Mouse (Mus musculus): ENCODE measurements at regions not wholly inside any gene's neighbourhood (a gene's known extent, or its start where the extent isn't known, plus 50 kb on each side); places are given as distances from the start of the nearest gene placed in this dataset.
A peak's percentile ranks its signal among the peaks of the same experiment; 100 is the strongest.

DNA sequence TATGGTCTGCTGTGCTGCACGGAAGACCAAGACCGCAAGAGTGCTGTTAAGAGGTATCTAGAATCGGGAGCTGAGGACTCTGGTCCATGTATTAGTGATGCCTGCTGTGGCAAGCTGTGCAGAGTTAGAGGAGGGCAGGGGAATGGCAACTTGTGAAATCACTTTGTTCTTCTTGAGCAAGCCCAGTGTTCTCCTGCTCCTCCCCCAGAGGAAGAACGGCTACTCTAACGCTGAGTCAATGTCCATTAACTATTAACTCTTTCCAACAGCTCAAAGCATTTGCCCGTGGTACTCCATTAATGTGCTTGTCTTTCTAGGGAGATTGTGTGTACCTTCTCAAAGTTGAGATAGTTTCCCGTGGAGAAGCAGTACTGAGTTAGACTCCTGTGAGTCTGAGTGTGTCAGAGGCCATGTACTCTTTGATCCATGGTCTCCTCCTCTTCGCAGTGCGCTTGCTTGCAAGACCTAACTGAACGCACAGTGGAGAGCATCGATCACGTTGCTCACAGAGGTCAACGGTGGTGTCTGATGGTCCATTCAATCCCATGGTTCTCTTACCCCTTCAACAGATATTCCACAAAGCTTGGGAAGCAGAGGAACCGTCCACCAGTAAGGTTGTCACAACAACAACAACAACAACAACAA lies 542.7 kb downstream of the Ccdc171 start:
- Histone ChIP-seq H3K9ac (ENCODE audit: low read length) (no peak overlapping the region), H3K27me3 (replicated peaks; ENCODE audit: control insufficient read depth, insufficient read depth, low read length) (no peaks in the 10 kb centered on the region), H3K4me1 (replicated peaks; ENCODE audit: control insufficient read depth, insufficient read depth, low read length) (peaks cover 51% of the 10 kb centered on the region), H3K27ac (ENCODE audit: low read depth) (no peak overlapping the region), H3K36me3 (ENCODE audit: control insufficient read depth, insufficient read depth, low read length) (no peaks in the 10 kb centered on the region), H3K4me2 (ENCODE audit: low read length) (no peak overlapping the region), H3K9me3 (ENCODE audit: control insufficient read depth, low read length) (no peaks in the 10 kb centered on the region), H3K4me3 (ENCODE audit: low read depth, low read length) (no peak overlapping the region)
- 79% methylated on average over 14 of the region's 14 CpGs for WGBS
- ATAC-seq (replicated peaks; ENCODE audit: low FRiP score, low TSS enrichment, low read depth) (no peak), DNase-seq (ENCODE audit: low spot score) (no peak)

DNA sequence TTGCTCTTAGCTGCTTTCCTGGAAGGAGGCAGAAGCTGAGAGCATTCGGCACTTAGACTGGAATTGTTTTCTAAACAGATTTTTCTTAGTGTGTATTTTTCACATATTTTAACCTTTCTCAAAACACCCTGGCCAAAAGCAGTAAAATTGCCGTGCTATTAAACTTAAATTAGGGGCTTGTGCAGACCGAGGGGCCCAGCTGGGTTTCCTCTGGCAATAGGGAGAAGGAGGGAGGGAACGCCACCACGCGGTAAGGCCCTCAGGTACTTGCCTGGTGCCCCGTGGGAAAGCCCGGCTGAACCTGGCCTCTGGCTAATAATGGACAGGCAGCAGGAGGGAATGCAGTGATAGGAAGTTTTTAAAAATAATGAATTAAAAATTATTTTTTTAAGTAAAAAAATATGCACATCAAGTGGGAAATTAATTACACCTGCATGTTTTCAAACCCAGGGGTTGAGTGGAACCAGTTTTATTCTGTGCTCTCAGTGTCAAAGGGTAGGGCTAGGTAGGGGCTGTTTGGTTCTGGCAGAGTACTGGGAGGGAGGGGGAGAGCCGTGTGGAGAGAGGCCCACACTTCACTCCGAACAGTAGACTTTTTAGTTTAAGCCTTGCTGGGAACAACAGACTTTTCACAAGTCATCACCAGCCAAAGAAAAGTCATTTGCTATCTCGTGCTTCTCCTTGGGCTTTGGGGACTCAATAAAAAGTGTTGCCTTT lies 543.8 kb downstream of the Ccdc171 start:
- no peak overlapping the region for H3K4me2 ChIP-seq (ENCODE audit: low read length)
- H3K27ac ChIP-seq (ENCODE audit: low read depth), result no peak overlapping the region
- no peak overlapping the region for H3K9ac ChIP-seq (ENCODE audit: low read length)
- DNase-seq (ENCODE audit: low spot score), result no peak
- no peak overlapping the region for H3K4me3 ChIP-seq (ENCODE audit: low read depth, low read length)
- no peaks in the 10 kb centered on the region for H3K36me3 ChIP-seq (ENCODE audit: control insufficient read depth, insufficient read depth, low read length)
- ATAC-seq (replicated peaks; ENCODE audit: low FRiP score, low TSS enrichment, low read depth), result no peak
- peaks cover 43% of the 10 kb centered on the region for H3K4me1 ChIP-seq (replicated peaks; ENCODE audit: control insufficient read depth, insufficient read depth, low read length)
- H3K9me3 ChIP-seq (ENCODE audit: control insufficient read depth, low read length), result no peaks in the 10 kb centered on the region
- WGBS, result 26% methylated on average over 11 of the region's 11 CpGs
- no peaks in the 10 kb centered on the region for H3K27me3 ChIP-seq (replicated peaks; ENCODE audit: control insufficient read depth, insufficient read depth, low read length)

GRCm38 (mm10) chr4:84069681-84070080 lies 544.3 kb downstream of the Ccdc171 start:
- no peak overlapping the region for H3K9ac ChIP-seq (ENCODE audit: low read length)
- WGBS, result 72% methylated on average over 13 of the region's 13 CpGs
- ATAC-seq (replicated peaks; ENCODE audit: low FRiP score, low TSS enrichment, low read depth) (0 out of 2 replicates have a peak, but pooled peaks have one; percentile 33), DNase-seq (ENCODE audit: low spot score) (peak; percentile 50)
- no peak overlapping the region for H3K27ac ChIP-seq (ENCODE audit: low read depth)
- H3K4me3 ChIP-seq (ENCODE audit: low read depth, low read length), result no peak overlapping the region
- H3K27me3 ChIP-seq (replicated peaks; ENCODE audit: control insufficient read depth, insufficient read depth, low read length), result no peaks in the 10 kb centered on the region
- H3K4me2 ChIP-seq (ENCODE audit: low read length), result no peak overlapping the region
- no peaks in the 10 kb centered on the region for H3K36me3 ChIP-seq (ENCODE audit: control insufficient read depth, insufficient read depth, low read length)
- no peaks in the 10 kb centered on the region for H3K9me3 ChIP-seq (ENCODE audit: control insufficient read depth, low read length)
- peaks cover 38% of the 10 kb centered on the region for H3K4me1 ChIP-seq (replicated peaks; ENCODE audit: control insufficient read depth, insufficient read depth, low read length)

- H3K36me3 ChIP-seq (ENCODE audit: control insufficient read depth, insufficient read depth, low read length), result no peaks in the 10 kb centered on the region
- no peak overlapping the region for H3K9ac ChIP-seq (ENCODE audit: low read length)
- no peak for DNase-seq (ENCODE audit: low spot score)
- ATAC-seq (replicated peaks; ENCODE audit: low FRiP score, low TSS enrichment, low read depth), result no peak
- H3K4me1 ChIP-seq (replicated peaks; ENCODE audit: control insufficient read depth, insufficient read depth, low read length), result peaks cover 38% of the 10 kb centered on the region
- WGBS, result 49% methylated on average over 4 of the region's 4 CpGs
- no peak overlapping the region for H3K27ac ChIP-seq (ENCODE audit: low read depth)
- no peaks in the 10 kb centered on the region for H3K9me3 ChIP-seq (ENCODE audit: control insufficient read depth, low read length)
- no peak overlapping the region for H3K4me2 ChIP-seq (ENCODE audit: low read length)
- no peak overlapping the region for H3K4me3 ChIP-seq (ENCODE audit: low read depth, low read length)
- no peaks in the 10 kb centered on the region for H3K27me3 ChIP-seq (replicated peaks; ENCODE audit: control insufficient read depth, insufficient read depth, low read length)
Observed at GRCm38 (mm10) chr4:84070089-84070488, 544.7 kb downstream of the Ccdc171 start.

GRCm38 (mm10) chr4:84072096-84072495 lies 546.8 kb downstream of the Ccdc171 start:
- H3K36me3 ChIP-seq (ENCODE audit: control insufficient read depth, insufficient read depth, low read length), result no peaks in the 10 kb centered on the region
- H3K27ac ChIP-seq (ENCODE audit: low read depth), result no peak overlapping the region
- H3K4me2 ChIP-seq (ENCODE audit: low read length), result no peak overlapping the region
- H3K4me1 ChIP-seq (replicated peaks; ENCODE audit: control insufficient read depth, insufficient read depth, low read length), result peaks cover 23% of the 10 kb centered on the region; the same call in 1 of the 2 replicates
- H3K9me3 ChIP-seq (ENCODE audit: control insufficient read depth, low read length), result no peaks in the 10 kb centered on the region
- no peak overlapping the region for H3K9ac ChIP-seq (ENCODE audit: low read length)
- WGBS, result 86% methylated on average over 5 of the region's 5 CpGs
- no peak for DNase-seq (ENCODE audit: low spot score)
- no peaks in the 10 kb centered on the region for H3K27me3 ChIP-seq (replicated peaks; ENCODE audit: control insufficient read depth, insufficient read depth, low read length)
- H3K4me3 ChIP-seq (ENCODE audit: low read depth, low read length), result no peak overlapping the region
- no peak for ATAC-seq (replicated peaks; ENCODE audit: low FRiP score, low TSS enrichment, low read depth)

- Histone ChIP-seq H3K9me3 (ENCODE audit: control insufficient read depth, low read length) (no peaks in the 10 kb centered on the region), H3K27ac (ENCODE audit: low read depth) (no peak overlapping the region), H3K4me1 (replicated peaks; ENCODE audit: control insufficient read depth, insufficient read depth, low read length) (no peaks in the 10 kb centered on the region), H3K36me3 (ENCODE audit: control insufficient read depth, insufficient read depth, low read length) (no peaks in the 10 kb centered on the region), H3K9ac (ENCODE audit: low read length) (no peak overlapping the region), H3K4me3 (ENCODE audit: low read depth, low read length) (no peak overlapping the region), H3K4me2 (ENCODE audit: low read length) (no peak overlapping the region), H3K27me3 (replicated peaks; ENCODE audit: control insufficient read depth, insufficient read depth, low read length) (no peaks in the 10 kb centered on the region)
- ATAC-seq (replicated peaks; ENCODE audit: low FRiP score, low TSS enrichment, low read depth) (no peak), DNase-seq (ENCODE audit: low spot score) (no peak)
- WGBS, result 92% methylated on average over 1 of the region's 1 CpGs
Observed at GRCm38 (mm10) chr4:84076526-84076925, 551.2 kb downstream of the Ccdc171 start.

DNA sequence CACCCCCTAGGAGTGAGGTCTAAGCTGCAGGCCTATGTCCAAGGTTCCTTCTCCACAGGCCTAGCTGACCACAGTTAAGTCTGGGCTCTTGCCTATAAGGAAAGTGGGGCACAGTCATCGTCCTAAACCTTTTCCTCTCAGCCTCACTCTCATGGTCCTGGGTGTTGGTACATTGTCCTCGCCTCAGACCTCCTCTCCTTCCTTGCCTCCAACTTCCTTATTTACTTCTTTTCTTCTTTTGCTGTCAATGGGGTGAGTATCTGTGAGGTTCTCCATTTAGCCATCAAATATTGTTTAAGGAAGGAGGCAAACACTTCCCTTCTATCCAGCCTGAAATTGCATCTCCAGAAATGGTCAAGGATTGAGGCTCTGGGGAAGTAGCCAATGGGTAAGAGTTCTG lies 554.2 kb downstream of the Ccdc171 start:
- H3K4me3 ChIP-seq (ENCODE audit: low read depth, low read length), result no peak overlapping the region
- DNase-seq (ENCODE audit: low spot score) (no peak), ATAC-seq (replicated peaks; ENCODE audit: low FRiP score, low TSS enrichment, low read depth) (no peak)
- H3K4me1 ChIP-seq (replicated peaks; ENCODE audit: control insufficient read depth, insufficient read depth, low read length), result peaks cover 2% of the 10 kb centered on the region; the same call in 1 of the 2 replicates
- H3K4me2 ChIP-seq (ENCODE audit: low read length), result no peak overlapping the region
- H3K27me3 ChIP-seq (replicated peaks; ENCODE audit: control insufficient read depth, insufficient read depth, low read length), result no peaks in the 10 kb centered on the region
- H3K36me3 ChIP-seq (ENCODE audit: control insufficient read depth, insufficient read depth, low read length), result no peaks in the 10 kb centered on the region
- no peak overlapping the region for H3K9ac ChIP-seq (ENCODE audit: low read length)
- WGBS, result 77% methylated on average over 2 of the region's 2 CpGs
- H3K9me3 ChIP-seq (ENCODE audit: control insufficient read depth, low read length), result no peaks in the 10 kb centered on the region
- no peak overlapping the region for H3K27ac ChIP-seq (ENCODE audit: low read depth)

- whole genome bisulfite sequencing, result 61% methylated on average over 7 of the region's 7 CpGs
- ATAC-seq (replicated peaks; ENCODE audit: low FRiP score, low TSS enrichment, low read depth), result no peak
- Histone ChIP-seq H3K27ac (ENCODE audit: low read depth) (no peak overlapping the region; the same call in 1 of the 2 replicates), H3K9me3 (ENCODE audit: control insufficient read depth, low read length) (no peaks in the 10 kb centered on the region), H3K9ac (ENCODE audit: low read length) (no peak overlapping the region), H3K4me2 (ENCODE audit: low read length) (no peak overlapping the region), H3K36me3 (ENCODE audit: control insufficient read depth, insufficient read depth, low read length) (no peaks in the 10 kb centered on the region), H3K4me1 (replicated peaks; ENCODE audit: control insufficient read depth, insufficient read depth, low read length) (peaks cover 2% of the 10 kb centered on the region; the same call in 1 of the 2 replicates), H3K27me3 (replicated peaks; ENCODE audit: control insufficient read depth, insufficient read depth, low read length) (no peaks in the 10 kb centered on the region), H3K4me3 (ENCODE audit: low read depth, low read length) (no peak overlapping the region)
- DNase-seq (ENCODE audit: low spot score), result no peak
Observed at GRCm38 (mm10) chr4:84081518-84081917, 556.2 kb downstream of the Ccdc171 start.

GRCm38 (mm10) chr4:84088166-84088565 lies 562.8 kb downstream of the Ccdc171 start:
- DNase-seq (ENCODE audit: low spot score) (no peak), ATAC-seq (replicated peaks; ENCODE audit: low FRiP score, low TSS enrichment, low read depth) (no peak)
- H3K4me2 ChIP-seq (ENCODE audit: low read length), result no peak overlapping the region
- no peak overlapping the region for H3K4me3 ChIP-seq (ENCODE audit: low read depth, low read length)
- no peaks in the 10 kb centered on the region for H3K9me3 ChIP-seq (ENCODE audit: control insufficient read depth, low read length)
- H3K27ac ChIP-seq (ENCODE audit: low read depth), result peak overlapping the region; percentile 57; the same call in 1 of the 2 replicates
- no peak overlapping the region for H3K9ac ChIP-seq (ENCODE audit: low read length)
- WGBS, result 57% methylated on average over 12 of the region's 12 CpGs
- H3K27me3 ChIP-seq (replicated peaks; ENCODE audit: control insufficient read depth, insufficient read depth, low read length), result no peaks in the 10 kb centered on the region
- H3K36me3 ChIP-seq (ENCODE audit: control insufficient read depth, insufficient read depth, low read length), result no peaks in the 10 kb centered on the region
- H3K4me1 ChIP-seq (replicated peaks; ENCODE audit: control insufficient read depth, insufficient read depth, low read length), result peaks cover 8% of the 10 kb centered on the region; the same call in 1 of the 2 replicates

All from intestine, embryonic 14.5 days (tissue).